Mouse (Mus musculus) ES-Bruce4 (cell line): ENCODE results near the gene Tpst1. TPM values are rescaled to one million over a fixed set of nuclear protein-coding genes. Genes with fewer than 3 reads are reported as not detected.

Source experiments
- H3K27ac ChIP-seq: 2 replicates; pipeline ENCODE4 v1.5.1; 2012; ENCODE audit warnings: low read length, inconsistent platforms; ENCODE audit not compliant: insufficient read depth
- H3K27me3 ChIP-seq: 2 replicates; pipeline ENCODE4 v1.6.1; 2012; ENCODE audit warnings: mild to moderate bottlenecking, low read length, inconsistent platforms; ENCODE audit not compliant: control insufficient read depth, poor library complexity, insufficient read depth, severe bottlenecking
- H3K36me3 ChIP-seq: 2 replicates; pipeline ENCODE4 v1.6.1; 2012; ENCODE audit warnings: inconsistent platforms, mild to moderate bottlenecking, low read length, moderate library complexity; ENCODE audit not compliant: control insufficient read depth, poor library complexity, insufficient read depth, severe bottlenecking
- H3K4me1 ChIP-seq: one replicate; pipeline ENCODE4 v1.8.1; 2011; ENCODE audit warnings: low read length; ENCODE audit not compliant: control insufficient read depth, insufficient read depth
- H3K4me3 ChIP-seq: 2 replicates; pipeline ENCODE4 v1.5.1; 2011; ENCODE audit warnings: low read depth, mild to moderate bottlenecking, low read length
- H3K9ac ChIP-seq: 2 replicates; pipeline ENCODE4 v1.6.1; 2012; ENCODE audit warnings: low read depth, mild to moderate bottlenecking, inconsistent platforms; ENCODE audit not compliant: poor library complexity, severe bottlenecking
- H3K9me3 ChIP-seq: replicated peaks from 2 replicates; pipeline ENCODE4 v1.6.1; 2012; ENCODE audit warnings: mild to moderate bottlenecking, low read length, inconsistent platforms; ENCODE audit not compliant: control insufficient read depth, poor library complexity, insufficient read depth, severe bottlenecking
- CTCF ChIP-seq: IDR thresholded peaks from one replicate; pipeline ENCODE4 v1.8.1; 2011; ENCODE audit warnings: low read depth, low read length
- EP300 ChIP-seq: IDR thresholded peaks from 2 replicates; pipeline ENCODE4 v1.6.1; 2011; ENCODE audit warnings: low read depth, low read length; ENCODE audit not compliant: insufficient read depth
- POLR2A ChIP-seq: IDR thresholded peaks from one replicate; pipeline ENCODE4 v1.8.1; 2011; ENCODE audit warnings: low read length; ENCODE audit not compliant: insufficient read depth
- polyA plus RNA-seq: library from polyadenylated mRNA; stranded (reverse); fragments of >200 nt; gene quantifications from 2 replicates; pipeline ENCODE4 v1.2.4, GENCODE M21; 2011; ENCODE audit warnings: low read depth; ENCODE audit not compliant: missing spikeins, insufficient read depth, insufficient read length

Tpst1 gene
- polyA plus RNA-seq, 1 experiment, result 44.8 TPM

GRCm38 (mm10) chr5:130136597-130136996 is 63.5 kb downstream of the Tpst1 start:
- no peaks in the 10 kb centered on the region for H3K9me3 ChIP-seq
- H3K27me3 ChIP-seq, result no peaks in the 10 kb centered on the region
- no peak overlapping the region for H3K4me3 ChIP-seq
- H3K27ac ChIP-seq, result no peak overlapping the region
- no peak overlapping the region for H3K9ac ChIP-seq
- no peak for TF ChIP-seq EP300
- H3K36me3 ChIP-seq, result no peaks in the 10 kb centered on the region
- H3K4me1 ChIP-seq, result no peaks in the 10 kb centered on the region

GRCm38 (mm10) chr5:130139393-130139792 is 66.3 kb downstream of the Tpst1 start:
- Histone ChIP-seq H3K4me1 (peaks cover 2% of the 10 kb centered on the region), H3K27ac (no peak overlapping the region), H3K9me3 (no peaks in the 10 kb centered on the region), H3K4me3 (no peak overlapping the region), H3K9ac (no peak overlapping the region), H3K36me3 (no peaks in the 10 kb centered on the region), H3K27me3 (no peaks in the 10 kb centered on the region)
- TF ChIP-seq CTCF, result peak; percentile 8
- TF ChIP-seq POLR2A, result no peak

- Histone ChIP-seq H3K4me3 (no peak overlapping the region), H3K9me3 (no peaks in the 10 kb centered on the region), H3K4me1 (peaks cover 2% of the 10 kb centered on the region), H3K27me3 (no peaks in the 10 kb centered on the region), H3K36me3 (no peaks in the 10 kb centered on the region), H3K27ac (no peak overlapping the region), H3K9ac (no peak overlapping the region)
- TF ChIP-seq EP300, result no peak
- no peak for TF ChIP-seq POLR2A
- no peak for TF ChIP-seq CTCF
Measured at GRCm38 (mm10) chr5:130141138-130141537, 68.0 kb downstream of the Tpst1 start.

- Histone ChIP-seq H3K27me3 (no peaks in the 10 kb centered on the region), H3K4me1 (peaks cover 2% of the 10 kb centered on the region), H3K27ac (no peak overlapping the region), H3K9me3 (no peaks in the 10 kb centered on the region), H3K9ac (no peak overlapping the region), H3K4me3 (no peak overlapping the region), H3K36me3 (no peaks in the 10 kb centered on the region)
- TF ChIP-seq EP300 (no peak), CTCF (no peak), POLR2A (no peak)
Measured at GRCm38 (mm10) chr5:130142041-130142440, 68.9 kb downstream of the Tpst1 start.

- H3K9ac ChIP-seq, result no peak overlapping the region
- TF ChIP-seq POLR2A, result no peak
- TF ChIP-seq CTCF, result no peak
- TF ChIP-seq EP300, result no peak
- H3K4me1 ChIP-seq, result peaks cover 2% of the 10 kb centered on the region
- no peak overlapping the region for H3K27ac ChIP-seq
- no peaks in the 10 kb centered on the region for H3K9me3 ChIP-seq
- H3K4me3 ChIP-seq, result no peak overlapping the region
- H3K36me3 ChIP-seq, result no peaks in the 10 kb centered on the region
- H3K27me3 ChIP-seq, result no peaks in the 10 kb centered on the region
Measured at GRCm38 (mm10) chr5:130143101-130143500, 70.0 kb downstream of the Tpst1 start.

GRCm38 (mm10) chr5:130143977-130144333 is 70.8 kb downstream of the Tpst1 start:
- H3K9ac ChIP-seq, result no peak overlapping the region
- no peaks in the 10 kb centered on the region for H3K36me3 ChIP-seq
- TF ChIP-seq CTCF, result no peak
- no peak for TF ChIP-seq POLR2A
- no peak for TF ChIP-seq EP300
- no peak overlapping the region for H3K27ac ChIP-seq
- H3K9me3 ChIP-seq, result no peaks in the 10 kb centered on the region
- peak overlapping the region; percentile 62 for H3K4me3 ChIP-seq
- H3K27me3 ChIP-seq, result no peaks in the 10 kb centered on the region
- H3K4me1 ChIP-seq, result peaks cover 2% of the 10 kb centered on the region
